Mouse (Mus musculus) embryo, embryonic 11 days (tissue): Measurements from ENCODE around the gene Acrbp.
A peak's percentile ranks its signal among the peaks of the same experiment; 100 is the strongest.
"Not testable (repeated sequence)": the region's sequence is repeated elsewhere in the genome, so short reads cannot be mapped to it uniquely, and the experiment has no call there.

Experiments used
- DNase-seq: peaks from one replicate; pipeline ENCODE4 v3.0.0-alpha.2; 2015

Gene Acrbp

DNA sequence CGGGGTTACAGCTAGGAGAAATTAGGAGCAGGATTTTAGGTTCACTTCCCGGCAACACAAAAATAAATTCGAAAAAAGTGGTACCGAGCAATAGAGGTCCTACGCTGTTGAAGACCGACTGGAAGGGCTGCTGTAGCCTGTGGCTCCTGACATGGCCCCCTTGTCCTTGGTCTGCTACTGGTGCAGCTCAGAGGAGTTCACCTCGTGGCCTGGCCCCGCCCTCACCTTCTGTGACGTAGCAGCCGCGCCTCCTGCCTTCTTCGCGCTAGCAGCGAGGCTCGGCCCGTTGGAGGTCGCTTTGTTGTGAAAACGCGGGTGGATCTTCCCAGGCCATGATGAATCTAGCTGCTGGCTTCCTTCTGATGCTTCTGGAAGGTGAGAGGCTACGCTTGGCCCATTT lies at the start of gene Acrbp:
Acrbp (plus strand) TSS at position 12 of the 400 bp plus-strand sequence.
- peak; percentile 20 for DNase-seq

GRCm38 (mm10) chr6:125003706-125004105 lies 45.8 kb upstream of the Acrbp start:
- no peak for DNase-seq

- no peak for DNase-seq
These were observed 44.4 kb upstream of the Acrbp start for GRCm38 (mm10) chr6:125005086-125005485.

GRCm38 (mm10) chr6:125008060-125008459 lies 41.4 kb upstream of the Acrbp start:
- no peak for DNase-seq

GRCm38 (mm10) chr6:125008586-125009128 lies 40.8 kb upstream of the Acrbp start:
- DNase-seq, result peak; percentile 99

DNA sequence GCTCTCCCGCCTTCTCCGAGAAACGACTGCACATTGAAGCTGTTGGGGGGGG lies 40.5 kb upstream of the Acrbp start, which contains the start of gene Zfp384:
Zfp384 (plus strand) TSS at position 17 of the 52 bp plus-strand sequence.
- no peak for DNase-seq

GRCm38 (mm10) chr6:125009181-125010073 lies 40.1 kb upstream of the Acrbp start:
- peak; percentile 93 for DNase-seq

DNA sequence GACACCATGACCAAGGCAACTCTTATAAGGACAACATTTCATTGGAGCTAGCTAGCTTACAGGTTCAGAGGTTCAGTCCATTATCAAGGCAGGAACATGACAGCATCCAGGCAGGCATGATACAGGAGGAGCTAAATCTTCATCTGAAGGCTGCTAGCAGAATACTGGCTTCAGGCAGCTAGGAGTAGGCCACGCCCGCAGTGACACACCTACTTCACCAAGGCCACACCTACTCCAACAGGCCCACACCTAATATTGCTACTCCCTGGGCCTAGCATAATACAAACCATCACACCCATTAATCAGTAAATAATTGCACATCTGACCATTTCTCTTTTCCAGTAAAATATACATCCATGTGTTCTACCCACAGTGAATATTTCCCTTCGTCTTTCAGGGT lies 31.8 kb upstream of the Acrbp start:
- DNase-seq, result no peak

- peak; percentile 60 for DNase-seq
These were observed 19.0 kb upstream of the Acrbp start for GRCm38 (mm10) chr6:125030532-125030931.

DNA sequence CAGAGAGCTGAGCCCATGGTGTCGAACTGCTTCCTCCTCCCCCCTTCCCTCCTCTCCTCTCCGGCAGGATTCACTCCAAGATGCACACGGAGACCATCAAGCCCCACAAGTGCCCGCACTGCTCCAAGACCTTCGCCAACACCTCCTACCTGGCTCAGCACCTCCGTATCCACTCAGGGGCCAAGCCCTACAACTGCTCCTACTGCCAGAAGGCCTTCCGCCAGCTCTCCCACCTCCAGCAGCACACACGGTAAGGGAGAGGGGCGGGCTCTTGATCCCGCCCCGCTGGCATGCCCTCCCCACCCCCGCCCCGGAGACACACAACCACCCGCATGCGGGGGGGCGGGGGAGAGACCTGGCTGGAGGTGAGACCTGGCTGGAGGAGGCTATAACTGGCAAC lies 17.9 kb upstream of the Acrbp start:
- DNase-seq, result no peak

- DNase-seq, result no peak
These were observed 10.8 kb upstream of the Acrbp start for GRCm38 (mm10) chr6:125038666-125039065.

DNA sequence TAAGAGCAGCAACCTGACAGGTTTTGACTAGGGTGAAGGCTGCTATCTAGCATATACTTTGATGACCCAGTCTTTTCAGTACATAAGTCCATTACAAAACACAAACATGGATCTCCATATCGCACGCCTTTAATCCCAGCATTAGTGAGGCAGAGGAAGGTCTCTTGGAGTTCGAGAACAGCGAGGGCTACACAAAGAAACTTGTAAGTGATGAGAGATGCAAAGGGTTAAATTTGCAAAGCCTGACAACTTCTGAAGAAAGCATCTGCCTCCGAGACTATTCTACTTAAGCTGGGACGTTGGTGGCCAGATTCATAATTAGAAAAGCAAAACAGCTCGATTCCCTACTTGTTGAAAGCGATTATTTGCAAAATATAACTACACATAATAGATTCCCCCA lies 10.4 kb upstream of the Acrbp start:
- DNase-seq, result no peak

GRCm38 (mm10) chr6:125039533-125040153 lies 9.8 kb upstream of the Acrbp start, which contains the start of gene Ing4:
TSS of gene Ing4 (plus strand) at chr6:125039760.
- DNase-seq, result peak; percentile 98

GRCm38 (mm10) chr6:125040221-125040620 lies 9.3 kb upstream of the Acrbp start:
- no peak for DNase-seq

GRCm38 (mm10) chr6:125041047-125041446 lies 8.4 kb upstream of the Acrbp start:
- DNase-seq, result no peak

DNA sequence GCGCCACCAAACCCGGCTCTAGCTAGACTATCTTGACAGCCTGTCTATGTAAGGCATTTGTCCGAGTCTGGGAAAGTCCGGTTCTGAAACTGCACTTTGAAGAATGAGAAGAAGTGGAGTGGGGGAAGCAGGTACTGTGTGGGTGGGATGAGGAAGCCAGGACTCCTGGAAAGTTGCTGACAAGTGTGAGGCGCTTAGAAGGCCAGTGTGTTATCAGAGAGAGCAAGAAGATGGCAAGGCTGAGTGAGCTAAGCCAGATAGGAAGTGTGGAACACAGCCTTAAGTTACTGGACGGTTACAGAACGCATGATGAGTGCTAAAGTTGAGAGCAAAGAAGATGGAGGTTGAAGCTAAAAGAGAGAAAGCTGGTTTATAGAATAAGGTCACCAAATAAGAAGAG lies 7.4 kb upstream of the Acrbp start:
- no peak for DNase-seq

DNA sequence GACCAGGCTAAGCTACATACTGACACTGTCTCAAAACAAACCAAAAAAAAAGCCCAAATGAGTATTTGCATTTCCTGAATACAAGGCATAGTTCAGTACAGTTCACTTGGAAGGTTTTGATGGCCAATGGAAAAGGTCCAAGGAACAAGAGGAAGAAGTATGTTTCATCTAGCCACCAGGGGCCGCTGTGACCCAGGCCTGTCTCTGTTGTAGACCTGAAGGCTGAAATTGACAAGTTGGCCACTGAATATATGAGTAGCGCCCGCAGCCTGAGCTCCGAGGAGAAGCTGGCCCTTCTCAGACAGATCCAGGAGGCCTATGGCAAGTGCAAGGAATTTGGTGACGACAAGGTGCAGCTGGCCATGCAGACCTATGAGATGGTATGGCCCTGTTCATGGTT lies 2.8 kb upstream of the Acrbp start:
- DNase-seq, result peak; percentile 81

- DNase-seq, result no peak
These were observed 1.7 kb downstream of the Acrbp start for GRCm38 (mm10) chr6:125051237-125051636.

DNA sequence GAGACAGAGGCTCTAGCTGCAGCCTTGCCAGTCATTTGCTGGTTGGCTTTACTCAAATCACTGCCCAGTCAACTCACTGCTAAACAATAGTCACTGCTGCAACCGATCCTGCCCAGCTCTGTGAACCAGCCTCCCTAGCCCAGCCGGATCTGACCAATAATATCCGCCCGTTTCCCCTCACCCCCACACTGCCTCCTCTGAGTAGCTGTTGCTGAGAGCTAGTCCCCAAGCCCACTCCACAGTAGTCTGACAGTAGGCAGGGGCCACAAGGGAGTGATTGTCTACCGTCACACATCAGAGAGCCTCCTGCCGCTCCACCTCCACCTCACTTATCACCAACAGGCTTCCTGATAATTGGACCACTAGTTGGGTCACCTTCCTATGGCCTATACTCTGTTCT lies 12.0 kb downstream of the Acrbp start:
- DNase-seq, result no peak

DNA sequence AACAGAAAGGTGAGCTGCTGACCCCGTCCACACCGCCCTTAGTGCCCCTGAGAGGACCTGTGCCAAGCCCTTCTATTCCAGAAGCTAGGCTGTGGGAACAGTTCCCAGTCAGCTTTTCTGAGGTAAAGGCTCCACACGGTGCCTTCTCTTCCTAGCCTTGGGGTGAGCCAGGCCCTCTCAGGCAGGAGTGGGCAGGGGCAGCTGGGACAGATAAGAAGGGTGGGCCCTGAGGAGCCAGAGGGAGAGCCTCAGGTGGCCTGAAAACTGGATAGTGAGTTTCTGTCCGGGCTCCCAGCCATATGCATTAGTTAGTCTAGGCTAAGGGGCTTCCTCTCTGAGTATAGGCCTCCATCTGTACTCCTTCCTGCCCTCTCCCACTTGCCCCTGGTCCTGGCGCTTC lies 13.0 kb downstream of the Acrbp start:
- no peak for DNase-seq

GRCm38 (mm10) chr6:125063906-125064305 lies 14.4 kb downstream of the Acrbp start:
- no peak for DNase-seq

DNA sequence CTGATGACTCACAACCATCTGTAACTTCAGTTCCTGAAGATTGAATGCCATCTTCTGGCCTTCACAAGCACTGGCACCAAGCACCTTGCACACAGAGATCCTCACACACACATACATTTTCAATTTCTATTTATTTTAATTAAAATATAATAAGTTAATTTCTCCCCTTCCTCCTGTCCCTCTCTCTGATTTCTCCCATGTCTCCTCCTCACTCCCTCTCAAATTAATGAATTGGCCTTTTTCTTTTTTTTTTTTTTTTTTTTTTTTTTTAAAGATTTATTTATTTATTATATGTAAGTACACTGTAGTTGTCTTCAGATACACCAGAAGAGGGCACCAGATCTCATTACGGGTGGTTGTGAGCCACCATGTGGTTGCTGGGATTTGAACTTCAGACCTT lies 15.7 kb downstream of the Acrbp start:
- not testable (repeated sequence) for DNase-seq

- no peak for DNase-seq
These were observed 18.1 kb downstream of the Acrbp start, which contains the start of gene Lpar5 for GRCm38 (mm10) chr6:125067571-125067995. TSS of gene Lpar5 (plus strand) at chr6:125067920.

- no peak for DNase-seq
These were observed 21.8 kb downstream of the Acrbp start for GRCm38 (mm10) chr6:125071170-125071895.
